Mouse (Mus musculus): ENCODE measurements around the gene Sh3pxd2b.

Gene Sh3pxd2b

GRCm38 (mm10) chr11:32425043-32425658, 77.5 kb downstream of the Sh3pxd2b start:
- no peak for DNase-seq (ENCODE audit: low spot score in 2 of 2)

GRCm38 (mm10) chr11:32427537-32427936, 79.9 kb downstream of the Sh3pxd2b start:
- DNase-seq (ENCODE audit: low spot score in 2 of 2) = no peak

- no peak for DNase-seq (ENCODE audit: low spot score in 2 of 2)
Observed at GRCm38 (mm10) chr11:32435410-32436060, 87.9 kb downstream of the Sh3pxd2b start.

- no peak for DNase-seq (ENCODE audit: low spot score in 2 of 2)
Observed at GRCm38 (mm10) chr11:32442576-32442975, 95.0 kb downstream of the Sh3pxd2b start.

- DNase-seq (ENCODE audit: low spot score in 2 of 2) = no peak
Observed at GRCm38 (mm10) chr11:32444266-32444665, 96.6 kb downstream of the Sh3pxd2b start.

- no peak for DNase-seq (ENCODE audit: low spot score in 2 of 2)
Observed at GRCm38 (mm10) chr11:32445135-32445534, 97.5 kb downstream of the Sh3pxd2b start.

GRCm38 (mm10) chr11:32445637-32446226, 98.1 kb downstream of the Sh3pxd2b start:
- no peak for DNase-seq (ENCODE audit: low spot score in 2 of 2)

GRCm38 (mm10) chr11:32450216-32450615, 102.6 kb downstream of the Sh3pxd2b start:
- DNase-seq (ENCODE audit: low spot score in 2 of 2) = peak in 1 of 2 experiments; percentile 46

GRCm38 (mm10) chr11:32451306-32451705, 103.7 kb downstream of the Sh3pxd2b start:
- DNase-seq (ENCODE audit: low spot score in 2 of 2) = peak in 1 of 2 experiments; percentile 14

GRCm38 (mm10) chr11:32452745-32453144, 105.1 kb downstream of the Sh3pxd2b start:
- no peak for DNase-seq (ENCODE audit: low spot score in 2 of 2)

GRCm38 (mm10) chr11:32453353-32453915, 105.8 kb downstream of the Sh3pxd2b start:
- DNase-seq (ENCODE audit: low spot score in 2 of 2) = peak in 1 of 2 experiments; percentile 37

GRCm38 (mm10) chr11:32454231-32454799, 106.7 kb downstream of the Sh3pxd2b start:
- no peak for DNase-seq (ENCODE audit: low spot score in 2 of 2)

- DNase-seq (ENCODE audit: low spot score in 2 of 2) = peak; percentile 79 to 95
Observed at GRCm38 (mm10) chr11:32454800-32455506, 107.3 kb downstream of the Sh3pxd2b start, which contains the start of gene Ubtd2. Ubtd2 (plus strand) TSS chr11:32455370.

GRCm38 (mm10) chr11:32455507-32456141, 108.0 kb downstream of the Sh3pxd2b start:
- DNase-seq (ENCODE audit: low spot score in 2 of 2) = peak in 1 of 2 experiments; percentile 22

- no peak for DNase-seq (ENCODE audit: low spot score in 2 of 2)
Observed at GRCm38 (mm10) chr11:32456356-32456755, 108.7 kb downstream of the Sh3pxd2b start.

- no peak for DNase-seq (ENCODE audit: low spot score in 2 of 2)
Observed at GRCm38 (mm10) chr11:32464282-32464681, 116.7 kb downstream of the Sh3pxd2b start.

GRCm38 (mm10) chr11:32471925-32472324, 124.3 kb downstream of the Sh3pxd2b start:
- no peak for DNase-seq (ENCODE audit: low spot score in 2 of 2)

- no peak for DNase-seq (ENCODE audit: low spot score in 2 of 2)
Observed at GRCm38 (mm10) chr11:32474725-32475124, 127.1 kb downstream of the Sh3pxd2b start.

GRCm38 (mm10) chr11:32475487-32476236, 128.0 kb downstream of the Sh3pxd2b start:
- DNase-seq (ENCODE audit: low spot score in 2 of 2) = no peak

Measured in left cerebral cortex, adult 9 months (tissue).